Mouse (Mus musculus): ENCODE results near the gene Lyrm9. TPM values are rescaled to one million over a fixed set of nuclear protein-coding genes. Genes with fewer than 3 reads are reported as not detected.

Lyrm9 gene
- total and polyA plus RNA-seq, 3 experiments = 31.6 to 48.6 TPM; not detected in 1

GRCm38 (mm10) chr11:78805198-78805597 is 21.2 kb upstream of the Lyrm9 start:
- DNase-seq (ENCODE audit: low read depth, low spot score) = no peak
- no peak for TF ChIP-seq TCF12 (IDR thresholded peaks at IDR 0.05; ENCODE audit: low read depth, low read length)
- TF ChIP-seq CTCF (IDR thresholded peaks at IDR 0.05 in 2 of 3, conservative IDR thresholded peaks at IDR 0.05 in 1 of 3; ENCODE audit: control insufficient read depth in 1 of 3, insufficient read depth in 1 of 3, low read depth in 2 of 3, low read length in 3 of 3, poor library complexity in 1 of 3, severe bottlenecking in 1 of 3) = no peak
- no peak for TF ChIP-seq USF1 (IDR thresholded peaks at IDR 0.05; ENCODE audit: low read depth, low read length)
- TF ChIP-seq MYB (IDR thresholded peaks at IDR 0.05; ENCODE audit: low read depth, low read length) = no peak
- Histone ChIP-seq H3K9ac (ENCODE audit: control insufficient read depth, low read depth, low read length, poor library complexity, severe bottlenecking) (no peak overlapping the region), H3K27me3 (ENCODE audit: control insufficient read depth in 1 of 2, insufficient read depth in 2 of 2, low read length in 2 of 2) (no peaks in the 10 kb centered on the region), H3K27ac (ENCODE audit: control insufficient read depth, low read depth, low read length) (no peak overlapping the region), H3K9me3 (replicated peaks; ENCODE audit: insufficient read depth, low read length) (no peaks in the 10 kb centered on the region), H3K4me3 (ENCODE audit: control insufficient read depth in 1 of 2, insufficient read depth in 1 of 2, low read depth in 2 of 2, low read length in 2 of 2) (no peak overlapping the region), H3K36me3 (ENCODE audit: control insufficient read depth in 1 of 2, insufficient read depth in 2 of 2, low read length in 2 of 2) (peaks cover 0 to 35% of the 10 kb centered on the region in 2 experiments; a peak in 2 of 4 replicates), H3K79me2 (ENCODE audit: control insufficient read depth, insufficient read depth, low read length, poor library complexity) (no peaks in the 10 kb centered on the region), H3K4me1 (ENCODE audit: control insufficient read depth in 1 of 2, insufficient read depth in 2 of 2, low read length in 2 of 2) (peaks cover 23 to 54% of the 10 kb centered on the region in 2 experiments)

GRCm38 (mm10) chr11:78805691-78806137 is 20.7 kb upstream of the Lyrm9 start:
- H3K27me3 ChIP-seq (ENCODE audit: control insufficient read depth in 1 of 2, insufficient read depth in 2 of 2, low read length in 2 of 2) = no peaks in the 10 kb centered on the region
- H3K4me1 ChIP-seq (ENCODE audit: control insufficient read depth in 1 of 2, insufficient read depth in 2 of 2, low read length in 2 of 2) = peaks cover 23 to 50% of the 10 kb centered on the region in 2 experiments
- no peak overlapping the region for H3K4me3 ChIP-seq (ENCODE audit: control insufficient read depth in 1 of 2, insufficient read depth in 1 of 2, low read depth in 2 of 2, low read length in 2 of 2)
- no peak overlapping the region for H3K27ac ChIP-seq (ENCODE audit: control insufficient read depth, low read depth, low read length)
- TF ChIP-seq MXI1 (IDR thresholded peaks at IDR 0.05; ENCODE audit: low read depth, low read length) (no peak), CTCF (IDR thresholded peaks at IDR 0.05 in 2 of 3, conservative IDR thresholded peaks at IDR 0.05 in 1 of 3; ENCODE audit: control insufficient read depth in 1 of 3, insufficient read depth in 1 of 3, low read depth in 2 of 3, low read length in 3 of 3, poor library complexity in 1 of 3, severe bottlenecking in 1 of 3) (peak in 2 of 3 experiments; percentile 29 to 34; a peak in 4 of 6 replicates), SMC3 (IDR thresholded peaks at IDR 0.05; ENCODE audit: low read depth, low read length) (peak; percentile 29)
- no peaks in the 10 kb centered on the region for H3K9me3 ChIP-seq (replicated peaks; ENCODE audit: insufficient read depth, low read length)
- DNase-seq (ENCODE audit: low read depth, low spot score) = no peak
- H3K9ac ChIP-seq (ENCODE audit: control insufficient read depth, low read depth, low read length, poor library complexity, severe bottlenecking) = no peak overlapping the region
- no peaks in the 10 kb centered on the region for H3K79me2 ChIP-seq (ENCODE audit: control insufficient read depth, insufficient read depth, low read length, poor library complexity)
- H3K36me3 ChIP-seq (ENCODE audit: control insufficient read depth in 1 of 2, insufficient read depth in 2 of 2, low read length in 2 of 2) = peaks cover 0 to 31% of the 10 kb centered on the region in 2 experiments; a peak in 2 of 4 replicates

GRCm38 (mm10) chr11:78807341-78808108 is 18.9 kb upstream of the Lyrm9 start:
- Histone ChIP-seq H3K27ac (ENCODE audit: control insufficient read depth, low read depth, low read length) (no peak overlapping the region), H3K36me3 (ENCODE audit: control insufficient read depth in 1 of 2, insufficient read depth in 2 of 2, low read length in 2 of 2) (peaks cover 0 to 15% of the 10 kb centered on the region in 2 experiments; a peak in 2 of 4 replicates), H3K79me2 (ENCODE audit: control insufficient read depth, insufficient read depth, low read length, poor library complexity) (no peaks in the 10 kb centered on the region), H3K9ac (ENCODE audit: control insufficient read depth, low read depth, low read length, poor library complexity, severe bottlenecking) (no peak overlapping the region), H3K4me1 (ENCODE audit: control insufficient read depth in 1 of 2, insufficient read depth in 2 of 2, low read length in 2 of 2) (peaks cover 9 to 34% of the 10 kb centered on the region in 2 experiments), H3K27me3 (ENCODE audit: control insufficient read depth in 1 of 2, insufficient read depth in 2 of 2, low read length in 2 of 2) (no peaks in the 10 kb centered on the region), H3K4me3 (ENCODE audit: control insufficient read depth in 1 of 2, insufficient read depth in 1 of 2, low read depth in 2 of 2, low read length in 2 of 2) (no peak overlapping the region), H3K9me3 (replicated peaks; ENCODE audit: insufficient read depth, low read length) (no peaks in the 10 kb centered on the region)
- DNase-seq (ENCODE audit: low read depth, low spot score) = peak; percentile 71
- TF ChIP-seq POLR2A (IDR thresholded peaks at IDR 0.05; ENCODE audit: control insufficient read depth in 1 of 2, insufficient read depth in 1 of 2, low read depth in 1 of 2, low read length in 2 of 2, poor library complexity in 1 of 2) = no peak
- TF ChIP-seq E2F4 (IDR thresholded peaks at IDR 0.05; ENCODE audit: borderline replicate concordance, low read depth, low read length) = no peak
- TF ChIP-seq KAT2A (conservative IDR thresholded peaks at IDR 0.05; ENCODE audit: low read depth, low read length) = no peak
- no peak for TF ChIP-seq RAD21 (IDR thresholded peaks at IDR 0.05; ENCODE audit: low read depth, low read length)
- no peak for TF ChIP-seq MAX (IDR thresholded peaks at IDR 0.05; ENCODE audit: low read length)
- TF ChIP-seq MEF2A (IDR thresholded peaks at IDR 0.05; ENCODE audit: extremely low read depth, insufficient replicate concordance, low read depth, low read length, poor library complexity, severe bottlenecking) = peak; percentile 42; the same call in 1 of the 2 replicates
- no peak for TF ChIP-seq ZC3H11A (IDR thresholded peaks at IDR 0.05; ENCODE audit: low read depth, low read length)
- TF ChIP-seq TAL1 (IDR thresholded peaks at IDR 0.05; ENCODE audit: low read length) = no peak
- TF ChIP-seq USF1 (IDR thresholded peaks at IDR 0.05; ENCODE audit: low read depth, low read length) = no peak
- TF ChIP-seq ZMIZ1 (IDR thresholded peaks at IDR 0.05; ENCODE audit: low read depth, low read length) = no peak
- TF ChIP-seq RCOR1 (IDR thresholded peaks at IDR 0.05; ENCODE audit: low read depth, low read length) = peak; percentile 50; the same call in 1 of the 2 replicates
- TF ChIP-seq POLR2AphosphoS5 (IDR thresholded peaks at IDR 0.05; ENCODE audit: borderline replicate concordance, low read depth, low read length) = no peak
- TF ChIP-seq MXI1 (IDR thresholded peaks at IDR 0.05; ENCODE audit: low read depth, low read length) = no peak
- no peak for TF ChIP-seq MAFK (IDR thresholded peaks at IDR 0.05; ENCODE audit: borderline replicate concordance, low read depth, low read length)
- no peak for TF ChIP-seq MAZ (IDR thresholded peaks at IDR 0.05; ENCODE audit: low read depth, low read length)
- TF ChIP-seq SMC3 (IDR thresholded peaks at IDR 0.05; ENCODE audit: low read depth, low read length) = no peak
- no peak; a peak in 1 of 6 replicates for TF ChIP-seq CTCF (IDR thresholded peaks at IDR 0.05 in 2 of 3, conservative IDR thresholded peaks at IDR 0.05 in 1 of 3; ENCODE audit: control insufficient read depth in 1 of 3, insufficient read depth in 1 of 3, low read depth in 2 of 3, low read length in 3 of 3, poor library complexity in 1 of 3, severe bottlenecking in 1 of 3)
- TF ChIP-seq GABPA (IDR thresholded peaks at IDR 0.05; ENCODE audit: low read depth, low read length) = no peak
- TF ChIP-seq UBTF (IDR thresholded peaks at IDR 0.05; ENCODE audit: borderline replicate concordance, insufficient read depth, low read depth, low read length) = 0 out of 2 replicates have a peak, but pooled peaks have one; percentile 88
- TF ChIP-seq POLR2AphosphoS2 (IDR thresholded peaks at IDR 0.05; ENCODE audit: low read length) = no peak
